Mouse (Mus musculus): ENCODE data around the gene Vav2. TPM values are rescaled to one million over a fixed set of nuclear protein-coding genes. Genes with fewer than 3 reads are reported as not detected.
A peak's percentile ranks its signal among the peaks of the same experiment; 100 is the strongest.

The Vav2 gene
- total RNA-seq, 2 experiments from 2014 or later: 11.2 to 11.6 TPM

DNA sequence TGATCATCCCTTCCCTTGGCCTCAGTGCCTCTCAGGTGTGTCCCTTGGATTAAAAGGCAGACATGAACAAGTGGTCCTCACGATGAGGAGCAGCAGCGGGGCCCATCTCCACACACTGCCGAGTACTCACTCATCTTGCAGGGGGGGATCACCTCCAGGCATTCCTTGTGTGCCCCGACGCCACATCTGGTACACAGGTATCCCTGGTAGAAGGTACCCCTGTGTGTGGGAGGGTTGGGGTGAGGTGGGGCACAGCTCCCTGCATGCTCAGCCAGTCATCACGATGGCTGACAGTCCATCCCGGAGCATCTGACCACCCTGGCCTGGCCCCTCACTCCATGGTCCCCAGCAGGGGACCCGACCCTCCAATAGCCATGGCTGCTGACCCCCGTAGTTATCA, 145.1 kb downstream of the Vav2 start:
- no peak for DNase-seq (ENCODE audit: low spot score in 2 of 2)

DNA sequence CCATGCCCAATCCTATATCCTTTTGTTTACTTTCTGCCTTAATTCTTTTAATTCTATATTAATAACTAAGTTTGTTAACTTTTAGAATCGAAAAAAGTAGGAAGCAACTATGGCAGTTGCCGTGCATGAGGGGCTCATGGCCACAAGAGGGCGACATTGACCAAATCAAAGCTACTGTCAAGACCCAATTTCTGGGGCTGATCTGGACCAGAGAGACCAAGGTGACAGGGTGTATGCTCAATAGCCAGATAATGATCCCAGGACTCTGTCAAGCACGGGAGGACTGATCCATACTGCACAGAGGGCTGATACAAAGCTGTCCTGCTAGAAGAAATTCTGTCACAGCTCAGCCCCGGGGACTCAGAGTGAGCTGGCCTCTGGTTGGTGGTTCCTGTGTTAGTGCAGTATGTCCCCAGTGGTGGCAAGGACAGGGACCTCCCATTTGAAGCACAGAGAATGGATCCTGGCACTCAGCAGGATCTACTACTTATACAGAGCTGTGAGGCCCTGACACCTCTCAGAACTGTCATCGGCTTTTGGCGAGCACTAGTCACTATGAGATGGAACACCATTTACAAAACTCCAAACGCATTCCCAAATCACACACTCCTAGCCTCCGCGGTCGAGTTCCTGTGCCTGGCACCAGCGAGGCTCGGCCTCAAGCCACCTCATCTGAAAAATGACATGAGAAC, 145.8 kb downstream of the Vav2 start:
- peak; percentile 50 to 70 for DNase-seq (ENCODE audit: low spot score in 2 of 2)

DNA sequence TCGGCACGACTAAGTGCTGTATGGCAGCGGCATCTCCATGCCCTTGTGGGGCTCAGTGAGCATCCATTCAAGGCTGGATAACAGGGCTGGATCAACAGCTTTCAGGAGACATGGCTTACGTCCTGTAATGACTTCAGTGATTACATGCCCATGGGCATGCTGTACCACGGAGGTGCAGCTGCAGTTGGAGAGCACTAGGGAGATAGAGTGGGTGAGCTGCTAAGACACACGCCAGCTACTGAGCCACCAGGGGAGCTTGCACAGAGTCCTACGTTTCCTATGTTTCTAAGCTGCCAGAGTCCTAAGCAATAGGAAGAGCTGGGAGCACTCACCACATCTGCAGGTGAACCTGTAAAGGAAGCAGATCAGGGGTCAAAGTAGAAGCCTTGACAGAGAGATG, 148.0 kb downstream of the Vav2 start:
- no peak for DNase-seq (ENCODE audit: low spot score in 2 of 2)

DNA sequence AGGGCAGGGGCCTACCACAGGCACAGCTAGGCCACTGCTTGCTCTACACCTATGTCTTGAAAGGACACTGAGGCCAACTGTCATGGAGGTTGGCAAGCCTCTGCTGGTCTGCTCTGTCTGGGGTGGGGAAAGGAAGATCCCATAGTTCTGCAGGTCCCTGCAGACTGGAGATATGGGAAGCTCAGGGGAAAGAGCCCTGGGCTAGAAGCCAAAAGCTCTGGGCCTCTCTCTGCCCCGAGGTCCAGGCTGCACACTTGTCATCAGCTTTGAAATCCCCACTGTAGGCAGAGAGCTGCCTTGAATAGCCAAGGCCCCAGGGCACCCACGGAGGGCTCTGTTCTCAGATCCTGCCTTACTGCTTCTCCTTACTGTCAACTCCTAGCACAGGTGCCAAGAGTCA, 158.5 kb downstream of the Vav2 start:
- no peak for DNase-seq (ENCODE audit: low spot score in 2 of 2)

DNA sequence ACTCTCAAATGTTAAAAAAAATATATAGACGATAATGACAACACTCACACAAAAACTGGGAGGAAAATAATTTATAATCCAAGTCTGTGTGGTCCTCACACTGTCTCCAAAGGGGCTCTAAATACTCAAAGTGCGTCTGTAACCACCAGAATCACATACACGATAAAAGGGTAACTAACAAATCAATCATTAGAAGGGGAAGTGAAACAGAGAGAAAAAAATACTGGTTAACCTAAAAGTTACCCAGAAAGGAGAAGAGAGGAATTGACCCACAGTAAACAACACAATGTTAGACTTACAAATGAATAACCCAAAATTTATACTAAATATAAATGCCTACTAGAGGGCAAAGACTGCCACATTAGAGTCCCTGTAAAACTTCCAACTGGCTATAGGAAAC, 161.0 kb downstream of the Vav2 start:
- no peak for DNase-seq (ENCODE audit: low spot score in 2 of 2)

DNA sequence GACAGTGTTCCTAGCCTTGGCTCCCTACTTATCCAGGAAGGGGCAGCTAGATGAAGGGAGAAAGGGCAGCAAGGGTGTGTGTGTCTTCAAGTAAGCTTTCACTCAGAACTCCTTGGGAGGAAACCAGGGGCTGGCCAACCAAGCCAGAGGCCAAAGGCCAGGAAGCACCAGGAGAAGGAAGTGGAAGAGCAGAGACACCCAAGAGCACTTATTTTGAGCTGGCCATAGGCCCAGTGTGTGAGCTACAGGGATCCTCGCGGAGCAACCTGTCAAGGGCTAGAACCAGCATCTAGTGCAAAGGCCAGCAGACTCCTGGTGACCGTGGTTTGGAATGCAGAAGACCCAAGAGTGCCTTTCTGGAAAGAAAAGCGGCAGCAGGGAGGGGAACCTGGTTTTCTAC, 163.8 kb downstream of the Vav2 start:
- DNase-seq (ENCODE audit: low spot score in 2 of 2): no peak

DNA sequence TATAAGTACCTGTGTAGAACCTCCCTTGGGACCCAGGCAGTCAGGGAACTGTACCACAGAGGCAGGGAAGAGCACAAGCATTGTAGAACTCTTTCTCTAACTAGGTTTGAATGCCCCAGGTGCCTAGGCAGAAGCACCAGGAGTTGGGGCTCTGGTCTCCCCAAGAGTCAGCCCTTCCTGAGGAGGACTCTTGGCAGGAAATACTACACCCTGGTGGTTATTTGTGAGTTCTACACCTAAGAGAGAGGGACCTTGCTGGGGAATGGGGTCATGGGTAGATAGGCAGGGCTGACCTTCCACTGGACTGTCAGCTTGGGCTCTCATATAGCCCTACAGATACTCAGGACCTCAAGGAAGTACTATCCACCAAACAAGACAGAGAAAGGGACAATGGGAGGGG, 175.4 kb downstream of the Vav2 start:
- no peak for DNase-seq (ENCODE audit: low spot score in 2 of 2)

DNA sequence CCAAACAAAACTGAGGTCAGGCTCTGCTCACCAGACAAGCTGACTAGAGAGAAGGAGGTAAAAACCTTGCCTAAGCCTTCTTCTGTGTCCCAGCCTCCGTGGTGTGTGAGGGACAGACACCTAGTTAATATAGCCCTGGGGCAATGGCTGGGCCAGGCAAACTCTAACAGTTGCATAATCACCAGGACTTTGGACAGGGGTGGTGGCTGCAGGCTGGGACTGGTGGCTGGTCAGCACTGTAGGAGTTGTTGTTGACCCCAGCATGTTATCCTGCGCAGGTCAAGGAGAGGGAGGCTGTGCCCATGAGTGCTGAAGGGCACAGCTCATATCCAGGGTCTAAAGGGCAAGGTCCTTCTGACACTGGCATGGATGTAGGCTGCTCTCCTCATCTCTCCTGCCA, 178.6 kb downstream of the Vav2 start, which contains the start of gene Sardh:
TSS of gene Sardh (minus strand) at position 127 of the 400 bp plus-strand sequence.
- DNase-seq (ENCODE audit: low spot score in 2 of 2): no peak

DNA sequence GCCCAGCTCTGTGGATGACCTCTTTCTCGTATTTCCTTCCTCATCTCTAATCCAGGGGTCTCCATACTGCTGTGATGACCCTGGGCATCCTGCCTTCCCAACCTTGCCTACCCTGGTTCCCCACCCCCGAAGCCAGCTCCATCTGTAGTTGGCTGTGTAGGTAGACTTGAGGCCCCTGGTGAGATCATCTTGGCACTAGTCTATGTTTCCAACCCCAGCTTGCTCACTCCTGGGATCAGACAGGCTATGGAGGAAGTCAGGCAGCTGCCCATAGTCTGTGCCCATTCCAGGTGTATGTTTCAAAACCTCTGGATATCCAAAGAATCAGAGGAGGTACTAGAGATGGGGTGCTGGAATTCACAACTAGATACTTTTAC, 179.4 kb downstream of the Vav2 start:
- no peak for DNase-seq (ENCODE audit: low spot score in 2 of 2)

DNA sequence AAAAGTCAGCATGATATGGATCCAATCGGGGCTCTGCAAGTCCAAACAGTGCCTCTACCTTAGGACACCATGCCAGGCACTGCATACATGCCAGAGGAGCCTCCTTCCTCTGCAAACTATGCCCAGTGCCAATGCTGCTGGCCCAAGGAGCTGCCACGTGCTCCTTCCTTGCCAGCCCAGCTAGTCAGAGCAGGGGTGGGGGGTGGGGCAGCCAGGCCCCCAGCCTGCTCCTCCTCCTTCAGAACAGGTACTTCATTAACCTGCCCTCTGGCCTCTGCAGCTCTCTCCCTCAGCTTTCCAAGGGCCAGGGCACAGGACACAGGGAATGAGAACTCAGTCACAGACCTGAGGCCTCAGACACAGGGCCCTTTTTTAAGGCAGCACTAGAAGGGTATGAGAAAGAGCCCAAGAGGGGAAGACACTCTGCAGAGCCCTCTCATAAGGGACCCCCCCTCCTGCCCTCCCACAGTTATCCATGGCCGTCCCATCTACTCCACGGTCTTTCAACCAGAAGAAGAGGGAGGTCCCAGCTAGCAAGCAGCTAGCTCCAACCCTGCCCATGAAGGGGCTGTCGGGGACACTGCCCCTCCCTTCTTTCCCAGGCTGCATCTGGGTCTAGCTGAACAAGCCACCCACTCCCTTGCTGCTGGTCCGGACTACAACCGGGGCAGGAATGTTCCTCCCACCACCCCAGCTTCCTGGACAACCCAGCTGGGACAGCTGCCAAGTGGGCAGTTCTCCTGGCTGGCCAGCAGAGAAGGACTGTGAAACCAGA, 179.9 kb downstream of the Vav2 start:
- peak; percentile 78 to 89 for DNase-seq (ENCODE audit: low spot score in 2 of 2)

DNA sequence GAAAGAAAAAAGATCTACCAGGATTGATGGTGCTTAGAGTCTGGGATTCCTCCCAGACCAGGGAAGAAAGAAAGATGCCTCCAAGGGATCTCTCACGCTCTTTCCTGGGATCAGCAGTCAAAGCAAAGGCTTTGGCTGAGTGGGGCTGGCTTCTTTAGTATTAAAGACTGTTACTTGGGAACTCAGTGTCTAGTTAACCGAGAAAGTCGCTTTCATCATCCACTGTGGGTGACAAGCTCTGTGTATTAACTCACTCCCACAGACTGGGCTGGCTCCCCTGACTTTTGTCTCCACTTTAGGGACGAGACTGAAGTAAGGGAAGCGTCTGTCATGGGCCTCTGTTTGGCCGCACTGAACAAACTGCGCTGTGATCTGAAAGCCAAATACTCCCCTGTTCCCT, 180.9 kb downstream of the Vav2 start:
- DNase-seq (ENCODE audit: low spot score in 2 of 2): no peak

DNA sequence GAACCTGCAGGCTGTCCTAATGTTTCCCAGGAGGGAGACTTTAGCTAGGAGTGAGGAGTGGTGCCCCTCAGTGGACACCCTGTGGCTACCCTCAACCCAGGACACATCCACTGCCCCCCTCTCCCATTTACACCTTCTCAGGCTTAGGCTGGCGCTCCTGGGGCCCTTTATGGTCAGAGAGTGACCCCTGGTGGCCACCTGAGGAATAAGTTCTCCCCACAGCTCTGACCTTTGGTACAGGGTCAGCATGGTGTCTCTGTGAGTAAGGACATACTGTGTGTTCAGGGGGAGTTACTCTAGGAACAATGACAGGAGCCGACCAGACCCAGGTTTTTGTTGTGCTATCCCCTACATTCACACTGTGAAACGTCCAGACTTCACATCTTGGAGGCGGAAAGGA, 189.5 kb downstream of the Vav2 start:
- peak in 1 of 2 experiments; percentile 62 for DNase-seq (ENCODE audit: low spot score in 2 of 2)

DNA sequence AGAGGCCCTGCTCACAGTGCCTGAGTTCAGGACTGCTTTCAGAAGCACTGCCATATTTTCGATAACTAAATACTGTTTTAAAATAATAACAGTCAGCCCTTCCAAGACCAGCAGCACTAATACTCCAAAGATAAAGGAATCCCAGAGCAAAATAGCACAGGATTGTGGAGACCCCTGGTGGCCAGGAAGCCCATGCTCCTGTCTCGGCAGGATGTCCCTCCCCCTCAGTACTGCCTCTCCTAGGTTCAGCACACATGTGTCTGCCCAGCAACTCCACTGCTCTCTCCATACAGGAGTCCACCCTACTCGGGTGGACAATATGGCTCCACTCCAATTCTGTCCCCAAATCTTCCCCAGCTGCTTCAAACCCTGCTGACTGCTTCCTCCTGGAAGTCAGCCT, 191.1 kb downstream of the Vav2 start:
- peak; percentile 70 to 78 for DNase-seq (ENCODE audit: low spot score in 2 of 2)

DNA sequence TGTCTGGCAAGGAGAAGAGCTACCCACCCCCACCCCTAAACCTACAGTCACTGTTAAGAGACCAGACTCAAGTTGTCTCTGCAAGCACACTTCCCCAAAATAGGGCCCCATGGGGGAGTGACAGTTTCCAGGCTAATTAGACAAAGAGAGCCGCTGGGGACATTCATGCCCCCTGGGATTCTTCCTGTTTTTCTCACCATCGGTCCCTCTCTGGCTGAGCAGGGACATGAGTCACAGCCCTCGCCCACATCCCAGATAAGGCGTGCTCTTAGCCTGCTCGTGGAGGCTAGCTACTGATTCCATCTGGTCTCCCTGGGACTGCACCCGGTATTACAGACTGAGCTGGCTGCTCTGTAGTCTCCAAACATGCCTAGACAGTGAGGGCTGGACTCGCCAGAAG, 194.5 kb downstream of the Vav2 start:
- DNase-seq (ENCODE audit: low spot score in 2 of 2): no peak

DNA sequence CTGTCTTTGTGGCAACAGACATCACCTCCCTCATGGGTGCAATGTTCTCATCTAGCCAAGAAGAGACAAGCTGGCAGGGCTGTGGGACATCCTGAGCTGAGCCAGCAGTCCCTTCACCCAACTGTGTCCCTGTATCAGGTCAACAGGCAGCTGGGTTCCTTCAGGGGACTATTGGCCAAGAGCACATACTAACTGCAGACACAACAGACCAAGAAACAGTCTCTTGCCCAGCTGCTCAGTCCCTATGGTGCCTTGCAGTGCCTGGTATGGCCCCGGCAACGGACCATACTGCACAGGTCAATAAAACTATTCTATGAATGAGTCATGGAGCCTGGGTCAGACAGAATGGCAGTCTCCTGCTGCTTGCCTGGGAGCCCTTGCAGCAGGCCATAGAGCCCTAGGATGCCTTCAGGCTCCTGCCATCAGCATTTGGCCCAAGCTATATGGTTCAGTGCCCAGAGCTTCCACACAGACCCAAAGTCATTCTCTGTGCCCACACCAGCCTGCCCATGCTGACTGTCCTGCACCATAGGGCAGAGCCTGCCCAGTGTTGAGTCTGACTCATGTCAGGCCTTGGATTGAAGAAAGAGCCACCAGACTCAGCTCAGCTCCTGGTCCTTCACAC, 197.2 kb downstream of the Vav2 start:
- no peak for DNase-seq (ENCODE audit: low spot score in 2 of 2)

DNA sequence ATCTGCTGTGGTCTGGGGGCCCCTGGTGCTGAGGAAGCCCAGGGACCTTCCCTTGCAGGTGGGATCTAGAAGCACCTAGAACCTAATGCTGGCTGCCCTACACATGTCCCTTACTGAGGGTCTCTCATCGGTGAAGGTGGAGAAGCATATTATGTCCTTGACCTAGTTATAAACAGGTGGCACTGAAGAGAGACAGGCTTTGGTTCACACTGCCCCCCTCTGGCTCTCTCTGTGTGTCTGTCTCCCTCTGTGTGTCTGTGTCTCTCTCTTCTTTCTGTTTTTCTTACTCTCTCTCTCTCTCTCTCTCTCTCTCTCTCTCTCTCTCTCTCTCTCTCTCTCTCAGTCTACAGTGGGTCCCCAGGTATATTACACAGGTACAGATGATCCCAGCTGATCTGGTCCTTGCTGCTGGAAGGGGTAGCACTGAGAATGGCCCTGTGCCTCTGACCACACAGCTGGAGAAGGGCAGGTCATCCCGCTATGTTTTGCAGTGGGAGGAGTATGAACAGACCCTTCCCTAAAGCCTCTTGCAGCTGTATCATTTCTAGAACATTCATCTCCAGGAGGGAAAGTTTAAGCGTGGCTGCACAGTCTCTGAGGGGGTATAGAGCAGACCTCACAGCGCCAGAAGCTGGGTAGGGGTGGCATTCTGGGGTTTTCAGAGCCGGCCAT, 197.9 kb downstream of the Vav2 start:
- DNase-seq (ENCODE audit: low spot score in 2 of 2): no peak

DNA sequence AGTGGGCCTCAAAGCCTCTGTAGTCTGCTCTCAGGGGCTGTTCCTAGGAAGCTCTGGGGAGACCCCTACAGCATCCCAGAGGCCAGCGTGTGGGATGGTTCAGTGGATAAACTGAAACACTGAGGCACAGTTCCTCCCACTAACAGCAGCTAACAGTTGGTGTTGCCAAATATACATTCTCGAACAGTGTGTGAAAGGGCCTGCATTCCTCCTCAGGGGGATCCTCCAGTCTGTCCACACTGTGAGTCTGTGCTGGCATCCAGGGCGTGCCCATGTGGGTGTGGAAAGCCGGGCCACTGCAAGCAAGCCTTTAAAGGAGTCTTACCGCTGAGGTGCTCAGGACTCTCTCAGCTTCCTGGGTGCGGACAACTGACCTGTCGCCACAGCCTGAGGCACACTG, 200.3 kb downstream of the Vav2 start:
- no peak for DNase-seq (ENCODE audit: low spot score in 2 of 2)

DNA sequence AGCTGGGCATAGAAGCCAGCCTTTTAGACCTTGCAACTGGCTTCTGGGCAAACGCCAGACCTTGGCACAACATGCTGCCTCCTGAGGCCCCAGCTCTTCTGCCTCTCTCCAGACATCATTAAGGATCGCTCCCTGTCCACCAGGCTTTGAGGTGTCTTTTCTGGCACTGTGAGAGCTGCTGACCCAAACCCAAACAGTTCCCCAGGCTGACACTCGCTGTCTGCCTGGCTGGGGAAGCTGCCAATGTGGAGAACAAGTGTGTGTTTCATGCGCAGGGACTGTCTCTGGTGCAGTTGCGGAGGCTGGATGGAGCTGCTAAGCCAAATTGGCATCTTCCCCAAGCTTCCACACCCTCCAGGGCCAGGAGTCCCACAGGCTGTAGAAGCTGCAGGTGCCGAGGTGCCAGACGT, 203.8 kb downstream of the Vav2 start:
- no peak for DNase-seq (ENCODE audit: low spot score in 2 of 2)

DNA sequence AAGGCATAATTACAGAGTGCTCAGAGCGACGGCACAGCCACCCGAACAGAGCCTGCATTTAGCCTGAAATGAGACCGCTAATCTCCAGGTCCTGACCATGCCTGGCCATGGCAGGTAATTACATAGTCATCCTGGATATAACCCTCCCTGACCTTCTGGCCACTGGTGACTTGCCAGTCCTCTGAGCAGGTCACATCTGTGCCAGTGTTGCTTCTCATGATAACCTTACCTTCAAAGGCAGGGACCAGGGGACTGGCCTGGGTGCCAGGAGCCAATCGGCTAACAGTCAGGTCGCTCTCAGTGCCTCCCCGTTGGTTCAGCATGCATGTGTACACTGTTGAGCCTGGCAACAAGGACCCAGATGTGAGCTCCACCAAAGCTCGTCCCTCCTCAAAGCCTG, 208.3 kb downstream of the Vav2 start:
- DNase-seq (ENCODE audit: low spot score in 2 of 2): no peak

DNA sequence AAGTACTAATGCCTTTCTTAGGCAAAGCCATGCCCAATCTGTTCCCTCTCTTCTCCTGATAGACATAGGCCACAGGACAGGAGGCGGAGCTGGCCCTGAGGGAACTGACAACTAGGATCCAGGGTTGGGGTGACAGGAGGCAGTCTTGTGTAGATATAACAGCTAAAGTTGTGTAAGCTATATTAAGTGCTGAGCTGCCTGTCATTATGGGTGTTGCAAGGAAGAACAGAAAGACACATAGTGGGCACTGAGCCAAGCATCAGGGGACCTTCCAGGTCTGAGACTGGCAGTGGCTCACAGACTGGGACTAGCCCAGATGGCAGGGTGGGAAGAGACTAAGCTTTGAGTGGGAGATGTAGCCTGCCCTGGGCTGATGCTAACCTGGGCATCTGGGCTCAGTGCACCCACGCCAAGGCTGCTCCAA, 208.7 kb downstream of the Vav2 start:
- no peak for DNase-seq (ENCODE audit: low spot score in 2 of 2)

DNA sequence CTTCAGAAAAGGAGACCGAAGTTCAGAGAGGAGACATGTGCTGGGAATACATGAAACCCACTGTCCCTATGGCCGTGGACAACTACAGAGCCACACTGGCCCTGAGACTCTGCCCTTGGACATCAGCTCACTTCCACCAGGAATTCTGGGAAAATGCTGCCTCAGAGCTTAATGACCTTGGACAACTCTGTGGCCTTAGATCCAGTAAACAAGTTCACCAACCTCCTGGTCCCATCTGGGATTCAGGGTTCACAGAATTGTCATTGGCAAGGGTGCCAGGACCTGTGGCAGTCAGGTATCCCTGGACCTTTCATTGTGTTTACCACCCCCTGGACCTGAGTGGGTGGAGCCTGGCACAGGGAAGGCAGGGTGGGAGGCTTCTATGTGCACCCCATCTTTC, 211.3 kb downstream of the Vav2 start:
- DNase-seq (ENCODE audit: low spot score in 2 of 2): no peak

Data from gastrocnemius, postnatal 4 days (tissue).